Mouse (Mus musculus): ENCODE results near the gene H2-T22. TPM values are rescaled to one million over a fixed set of nuclear protein-coding genes. Genes with fewer than 3 reads are reported as not detected.
"Not testable (repeated sequence)": the region's sequence is repeated elsewhere in the genome, so short reads cannot be mapped to it uniquely, and the experiment has no call there.

The H2-T22 gene
- 15.0 and 17.8 TPM in 2 replicates for polyA plus RNA-seq (2014; fragmentation: Nextera tagmentation; extraction: Ambion mirVana)

DNA sequence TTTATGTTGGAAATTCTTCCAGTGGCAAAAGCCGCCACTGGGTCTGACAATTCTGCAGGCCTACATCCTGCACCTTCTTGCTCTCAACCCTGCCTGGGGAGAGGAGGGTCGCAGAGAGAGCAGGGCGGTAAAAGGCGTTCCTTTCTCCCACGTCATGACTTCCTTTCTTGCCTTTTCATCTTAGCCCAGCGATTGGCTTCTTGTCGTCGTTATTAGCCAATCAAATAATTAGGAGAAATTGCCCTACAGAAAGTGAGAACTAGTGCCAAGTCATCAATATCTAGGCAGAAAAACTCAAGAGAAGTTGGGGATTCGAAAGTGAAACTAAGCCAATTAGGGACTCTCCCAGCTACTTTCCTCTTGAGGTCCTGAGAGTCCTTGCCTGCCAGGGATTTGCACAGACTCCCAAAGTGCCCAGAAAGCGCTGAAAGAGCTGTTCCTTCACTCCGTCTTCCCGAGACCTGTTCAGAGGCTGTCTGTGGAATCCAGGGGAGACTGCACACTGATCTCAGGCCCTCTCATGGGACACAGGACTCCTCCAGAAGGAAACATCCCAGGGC, at the start of gene H2-T22, which contains the start of gene Gm6034:
Gene H2-T22, minus strand, starts transcription at position 138 of the 560 bp plus-strand sequence.
Gene Gm6034, plus strand, starts transcription at position 352 of the 560 bp plus-strand sequence.
- peak within 1 kb of the TSS; percentile 29 for H3K9ac ChIP-seq (ENCODE audit: low read length)

DNA sequence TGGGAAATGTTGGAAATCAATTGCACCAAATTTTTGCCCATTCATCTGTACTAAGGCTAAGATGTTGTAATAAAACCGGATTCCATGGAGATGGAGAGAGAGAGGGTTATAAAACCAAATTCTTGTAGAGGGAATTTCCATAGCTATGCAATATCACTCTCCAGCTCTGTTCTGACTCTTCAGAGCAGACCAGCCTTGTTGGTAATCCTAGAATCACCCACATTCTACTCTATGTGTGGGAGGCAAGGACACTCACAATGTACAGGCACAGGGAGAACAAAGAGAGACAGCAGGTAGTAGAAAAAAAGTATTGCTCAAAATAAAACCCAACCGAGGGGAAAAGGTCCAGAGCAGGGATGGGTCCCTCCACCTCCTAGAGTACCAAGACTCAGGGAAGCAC, 49.4 kb upstream of the H2-T22 start:
- H3K9ac ChIP-seq (ENCODE audit: low read length); H3K27me3 ChIP-seq (replicated peaks; ENCODE audit: control insufficient read depth, insufficient read depth, low read length); H3K27ac ChIP-seq (ENCODE audit: low read depth); H3K9me3 ChIP-seq (ENCODE audit: control insufficient read depth, low read length); DNase-seq (ENCODE audit: low spot score); H3K4me3 ChIP-seq (ENCODE audit: low read depth, low read length); ATAC-seq (replicated peaks; ENCODE audit: low FRiP score, low TSS enrichment, low read depth); H3K4me1 ChIP-seq (replicated peaks; ENCODE audit: control insufficient read depth, insufficient read depth, low read length); H3K36me3 ChIP-seq (ENCODE audit: control insufficient read depth, insufficient read depth, low read length); H3K4me2 ChIP-seq (ENCODE audit: low read length): not testable (repeated sequence)
- WGBS = no CpG with 5 or more reads among the region's 2 CpGs

More for the DNA sequence above, at the start of gene H2-T22, which contains the start of gene Gm6034:
- Histone ChIP-seq H3K4me2 (ENCODE audit: low read length) (peak within 1 kb of the TSS; percentile 61), H3K4me3 (ENCODE audit: low read depth, low read length) (peak within 1 kb of the TSS; percentile 38)
- H3K9me3 ChIP-seq (ENCODE audit: control insufficient read depth, low read length); H3K4me1 ChIP-seq (replicated peaks; ENCODE audit: control insufficient read depth, insufficient read depth, low read length); H3K27me3 ChIP-seq (replicated peaks; ENCODE audit: control insufficient read depth, insufficient read depth, low read length); H3K27ac ChIP-seq (ENCODE audit: low read depth); H3K36me3 ChIP-seq (ENCODE audit: control insufficient read depth, insufficient read depth, low read length): not testable (repeated sequence)
- 2% methylated on average over 12 of the region's 12 CpGs for WGBS
- ATAC-seq (replicated peaks; ENCODE audit: low FRiP score, low TSS enrichment, low read depth) (peak; percentile 96), DNase-seq (ENCODE audit: low spot score) (peak; percentile 81)

- H3K4me3 ChIP-seq (ENCODE audit: low read depth, low read length); H3K4me2 ChIP-seq (ENCODE audit: low read length); H3K4me1 ChIP-seq (replicated peaks; ENCODE audit: control insufficient read depth, insufficient read depth, low read length); H3K36me3 ChIP-seq (ENCODE audit: control insufficient read depth, insufficient read depth, low read length); H3K9me3 ChIP-seq (ENCODE audit: control insufficient read depth, low read length); ATAC-seq (replicated peaks; ENCODE audit: low FRiP score, low TSS enrichment, low read depth); H3K9ac ChIP-seq (ENCODE audit: low read length); H3K27ac ChIP-seq (ENCODE audit: low read depth): not testable (repeated sequence)
- WGBS = 63% methylated on average over 1 of the region's 1 CpGs
- peak; percentile 16 for DNase-seq (ENCODE audit: low spot score)
- peaks cover 16% of the 10 kb centered on the region for H3K27me3 ChIP-seq (replicated peaks; ENCODE audit: control insufficient read depth, insufficient read depth, low read length)
Observed at GRCm38 (mm10) chr17:36085976-36086375, 43.4 kb upstream of the H2-T22 start.

- no peak overlapping the region for H3K27ac ChIP-seq (ENCODE audit: low read depth)
- no peaks in the 10 kb centered on the region for H3K9me3 ChIP-seq (ENCODE audit: control insufficient read depth, low read length)
- no peaks in the 10 kb centered on the region for H3K36me3 ChIP-seq (ENCODE audit: control insufficient read depth, insufficient read depth, low read length)
- H3K4me3 ChIP-seq (ENCODE audit: low read depth, low read length) = peak overlapping the region; percentile 51
- H3K27me3 ChIP-seq (replicated peaks; ENCODE audit: control insufficient read depth, insufficient read depth, low read length) = peaks cover 16% of the 10 kb centered on the region
- peak overlapping the region; percentile 22 for H3K9ac ChIP-seq (ENCODE audit: low read length)
- under 1% methylated on average over 41 of the region's 42 CpGs for WGBS
- DNase-seq (ENCODE audit: low spot score) = peak; percentile 68
- ATAC-seq (replicated peaks; ENCODE audit: low FRiP score, low TSS enrichment, low read depth) = peak; percentile 47; the same call in 1 of the 2 replicates
- peak overlapping the region; percentile 93 for H3K4me2 ChIP-seq (ENCODE audit: low read length)
- no peaks in the 10 kb centered on the region for H3K4me1 ChIP-seq (replicated peaks; ENCODE audit: control insufficient read depth, insufficient read depth, low read length)
Observed at GRCm38 (mm10) chr17:36083870-36084451, 41.4 kb upstream of the H2-T22 start.

DNA sequence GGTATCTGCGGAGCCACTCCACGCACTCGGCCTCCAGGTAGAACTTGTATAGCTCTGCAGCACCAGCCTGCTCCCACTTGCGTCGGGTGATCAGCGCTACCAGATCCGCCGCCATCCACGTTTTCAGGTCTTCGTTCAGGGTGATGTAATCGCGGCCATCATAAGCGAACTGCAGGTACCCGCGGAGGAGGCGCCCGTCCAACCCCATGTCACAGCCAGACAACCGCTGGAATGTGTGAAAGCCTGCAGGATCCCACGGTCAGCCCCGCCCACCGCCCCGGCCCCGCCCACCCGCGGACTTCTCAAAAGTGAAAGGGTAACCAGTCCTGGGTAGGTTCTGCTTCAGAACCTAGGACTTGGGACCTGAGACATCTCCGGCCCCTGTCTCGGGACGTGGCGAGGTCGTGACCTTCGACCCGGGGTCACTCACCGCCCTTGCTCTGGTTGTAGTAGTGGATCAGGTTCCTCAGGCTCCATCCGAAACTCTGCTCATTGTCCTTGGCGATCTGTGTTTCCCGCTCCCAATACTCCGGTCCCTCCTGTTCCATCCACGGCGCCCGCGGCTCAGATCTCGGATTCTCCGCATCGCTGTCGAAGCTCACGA, 40.8 kb upstream of the H2-T22 start:
- under 1% methylated on average over 46 of the region's 46 CpGs for WGBS
- Histone ChIP-seq H3K27ac (ENCODE audit: low read depth) (no peak overlapping the region), H3K4me2 (ENCODE audit: low read length) (peak overlapping the region; percentile 93), H3K9me3 (ENCODE audit: control insufficient read depth, low read length) (no peaks in the 10 kb centered on the region), H3K9ac (ENCODE audit: low read length) (peak overlapping the region; percentile 22), H3K4me1 (replicated peaks; ENCODE audit: control insufficient read depth, insufficient read depth, low read length) (no peaks in the 10 kb centered on the region), H3K27me3 (replicated peaks; ENCODE audit: control insufficient read depth, insufficient read depth, low read length) (peaks cover 16% of the 10 kb centered on the region), H3K4me3 (ENCODE audit: low read depth, low read length) (peak overlapping the region; percentile 51), H3K36me3 (ENCODE audit: control insufficient read depth, insufficient read depth, low read length) (no peaks in the 10 kb centered on the region)
- peak; percentile 76 for ATAC-seq (replicated peaks; ENCODE audit: low FRiP score, low TSS enrichment, low read depth)
- peak; percentile 80 for DNase-seq (ENCODE audit: low spot score)

- not testable (repeated sequence) for ATAC-seq (replicated peaks; ENCODE audit: low FRiP score, low TSS enrichment, low read depth); H3K36me3 ChIP-seq (ENCODE audit: control insufficient read depth, insufficient read depth, low read length); H3K9me3 ChIP-seq (ENCODE audit: control insufficient read depth, low read length); H3K9ac ChIP-seq (ENCODE audit: low read length); H3K4me1 ChIP-seq (replicated peaks; ENCODE audit: control insufficient read depth, insufficient read depth, low read length); H3K27ac ChIP-seq (ENCODE audit: low read depth)
- DNase-seq (ENCODE audit: low spot score) = peak; percentile 51
- peaks cover 16% of the 10 kb centered on the region for H3K27me3 ChIP-seq (replicated peaks; ENCODE audit: control insufficient read depth, insufficient read depth, low read length)
- H3K4me3 ChIP-seq (ENCODE audit: low read depth, low read length) = peak overlapping the region; percentile 51
- H3K4me2 ChIP-seq (ENCODE audit: low read length) = peak overlapping the region; percentile 93
- 68% methylated on average over 3 of the region's 6 CpGs for WGBS
Observed at GRCm38 (mm10) chr17:36082519-36083232, 40.1 kb upstream of the H2-T22 start.

DNA sequence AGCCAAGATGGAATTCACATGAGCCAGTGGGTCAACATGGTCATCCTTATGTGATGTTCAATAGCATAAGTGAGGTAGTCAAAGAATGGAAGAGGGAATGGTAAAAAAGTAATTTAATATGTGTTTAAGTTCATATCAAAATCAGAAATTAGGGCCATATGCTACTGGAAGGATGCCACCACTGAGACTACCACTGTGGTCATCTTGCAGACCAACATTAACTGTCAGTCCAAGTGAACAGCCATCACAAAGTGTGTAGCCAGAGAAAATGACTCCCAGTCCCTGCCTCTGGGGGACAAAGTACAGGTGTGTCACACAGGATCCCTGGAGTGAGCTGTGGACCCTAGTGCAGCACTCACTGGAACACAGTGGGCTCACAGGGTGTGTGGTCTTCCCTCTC, 39.4 kb upstream of the H2-T22 start:
- H3K4me2 ChIP-seq (ENCODE audit: low read length); H3K36me3 ChIP-seq (ENCODE audit: control insufficient read depth, insufficient read depth, low read length); H3K27ac ChIP-seq (ENCODE audit: low read depth); H3K9ac ChIP-seq (ENCODE audit: low read length); H3K9me3 ChIP-seq (ENCODE audit: control insufficient read depth, low read length); H3K4me3 ChIP-seq (ENCODE audit: low read depth, low read length); H3K4me1 ChIP-seq (replicated peaks; ENCODE audit: control insufficient read depth, insufficient read depth, low read length); ATAC-seq (replicated peaks; ENCODE audit: low FRiP score, low TSS enrichment, low read depth): not testable (repeated sequence)
- DNase-seq (ENCODE audit: low spot score) = peak; percentile 32
- peaks cover 16% of the 10 kb centered on the region for H3K27me3 ChIP-seq (replicated peaks; ENCODE audit: control insufficient read depth, insufficient read depth, low read length)

DNA sequence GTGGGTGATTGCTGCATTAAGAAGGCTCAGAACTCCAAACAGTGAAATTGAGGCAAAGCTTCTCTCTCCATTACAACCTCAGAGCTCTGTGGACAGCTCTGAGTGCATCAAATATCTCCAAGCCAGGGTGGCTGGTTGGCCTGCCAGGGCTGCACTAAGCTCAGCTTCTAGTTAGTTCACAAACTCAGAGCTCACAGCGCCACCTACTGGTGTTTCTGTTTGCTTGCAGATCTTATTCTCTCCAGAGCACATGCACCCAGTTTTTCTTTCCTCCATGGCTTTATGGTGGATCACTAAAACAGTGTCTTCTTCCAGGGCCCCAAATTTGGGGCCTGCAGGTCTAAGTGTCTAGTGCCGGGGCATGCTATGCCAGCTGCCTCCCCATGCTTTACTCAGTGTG, 18.3 kb upstream of the H2-T22 start:
- ATAC-seq (replicated peaks; ENCODE audit: low FRiP score, low TSS enrichment, low read depth) = no peak
- 24% methylated on average over 2 of the region's 2 CpGs for WGBS
- Histone ChIP-seq H3K9ac (ENCODE audit: low read length) (no peak overlapping the region), H3K27me3 (replicated peaks; ENCODE audit: control insufficient read depth, insufficient read depth, low read length) (no peaks in the 10 kb centered on the region), H3K4me3 (ENCODE audit: low read depth, low read length) (no peak overlapping the region), H3K9me3 (ENCODE audit: control insufficient read depth, low read length) (no peaks in the 10 kb centered on the region), H3K4me1 (replicated peaks; ENCODE audit: control insufficient read depth, insufficient read depth, low read length) (no peaks in the 10 kb centered on the region), H3K4me2 (ENCODE audit: low read length) (no peak overlapping the region), H3K36me3 (ENCODE audit: control insufficient read depth, insufficient read depth, low read length) (no peaks in the 10 kb centered on the region), H3K27ac (ENCODE audit: low read depth) (no peak overlapping the region)
- DNase-seq (ENCODE audit: low spot score) = peak; percentile 82
